Mouse (Mus musculus) intestine, embryonic 16.5 days (tissue): ENCODE measurements at regions not wholly inside any gene's neighbourhood (a gene's known extent, or its start where the extent isn't known, plus 50 kb on each side); places are given as distances from the start of the nearest gene placed in this dataset.

Source experiments
- ATAC-seq: fragments of 200-750 bp; cut with Nextera tagmentation; 2 replicates; pipeline ENCODE4 v1.8.0; 2017; ENCODE audit warnings: moderate TSS enrichment, moderate library complexity
- H3K27ac ChIP-seq: fragments of 300-500 bp; sonication (generic); 2 replicates; pipeline ENCODE4 v1.5.1; 2014; ENCODE audit warnings: mild to moderate bottlenecking, low read length
- H3K27me3 ChIP-seq: fragments of 300-500 bp; sonication (generic); replicated peaks from 2 replicates; pipeline ENCODE4 v1.6.1; 2014; ENCODE audit warnings: low read length, control low read depth, mixed read lengths; ENCODE audit not compliant: control insufficient read depth, insufficient read depth
- H3K36me3 ChIP-seq: fragments of 300-500 bp; sonication (generic); 2 replicates; pipeline ENCODE4 v1.6.1; 2014; ENCODE audit warnings: low read length, control low read depth; ENCODE audit not compliant: control insufficient read depth, insufficient read depth
- H3K4me1 ChIP-seq: fragments of 300-500 bp; sonication (generic); 2 replicates; pipeline ENCODE4 v1.6.1; 2014; ENCODE audit warnings: low read length, control low read depth, mixed read lengths; ENCODE audit not compliant: control insufficient read depth, insufficient read depth
- H3K4me2 ChIP-seq: fragments of 300-500 bp; sonication (generic); 2 replicates; pipeline ENCODE4 v1.6.1; 2014; ENCODE audit warnings: low read depth, low read length, control low read depth
- H3K4me3 ChIP-seq: fragments of 300-500 bp; sonication (generic); 2 replicates; pipeline ENCODE4 v1.5.1; 2014; ENCODE audit warnings: mild to moderate bottlenecking, low read length
- H3K9ac ChIP-seq: fragments of 300-500 bp; sonication (generic); 2 replicates; pipeline ENCODE4 v1.6.1; 2014; ENCODE audit warnings: low read depth, low read length
- H3K9me3 ChIP-seq: fragments of 300-500 bp; sonication (generic); 2 replicates; pipeline ENCODE4 v1.6.1; 2016; ENCODE audit warnings: low read length, control low read depth; ENCODE audit not compliant: control insufficient read depth
- WGBS: fragments of 180-500 bp; shearing (Covaris S2); extraction: QIAGEN DNeasy Blood & Tissue Kit; methylation state at CpG from one replicate; pipeline ENCODE4 v1.1.7; 2014; 5-methylcytosine and 5-hydroxymethylcytosine counted together

- H3K27me3 ChIP-seq = no peaks in the 10 kb centered on the region
- H3K4me2 ChIP-seq = no peak overlapping the region
- H3K9ac ChIP-seq = no peak overlapping the region
- H3K4me1 ChIP-seq = 0 out of 2 replicates have a peak, but pooled peaks cover 2% of the 10 kb centered on the region
- no peaks in the 10 kb centered on the region for H3K9me3 ChIP-seq
- ATAC-seq = no peak
- no peak overlapping the region for H3K27ac ChIP-seq
- WGBS = 90% methylated on average over 3 of the region's 3 CpGs
- H3K4me3 ChIP-seq = no peak overlapping the region
- no peaks in the 10 kb centered on the region for H3K36me3 ChIP-seq
Measured at GRCm38 (mm10) chr10:17415112-17415511, 307.9 kb upstream of the Cited2 start.

DNA sequence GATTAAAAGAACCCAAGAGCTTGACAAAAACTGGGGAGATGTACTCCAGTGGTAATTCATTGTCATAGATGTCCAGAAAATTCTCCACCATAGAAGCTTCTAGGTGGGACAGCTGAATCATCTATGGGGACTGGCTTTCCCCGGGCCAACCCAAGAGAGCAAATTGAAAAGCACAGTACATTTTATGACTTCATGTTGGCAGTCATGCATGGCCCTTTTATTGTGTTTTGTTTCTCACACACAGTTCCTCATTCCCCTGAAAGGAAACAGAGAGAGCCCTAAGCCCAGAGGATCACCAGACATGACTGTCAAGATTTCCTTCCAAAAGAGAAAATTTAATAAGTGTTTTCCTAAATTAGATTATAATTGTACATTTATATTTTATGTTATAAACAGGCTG is 306.9 kb upstream of the Cited2 start:
- no peaks in the 10 kb centered on the region for H3K9me3 ChIP-seq
- H3K4me1 ChIP-seq = 0 out of 2 replicates have a peak, but pooled peaks cover 2% of the 10 kb centered on the region
- no peak overlapping the region for H3K27ac ChIP-seq
- no peaks in the 10 kb centered on the region for H3K36me3 ChIP-seq
- H3K9ac ChIP-seq = no peak overlapping the region
- ATAC-seq = no peak
- H3K27me3 ChIP-seq = no peaks in the 10 kb centered on the region
- WGBS = 64% methylated on average over 1 of the region's 1 CpGs
- no peak overlapping the region for H3K4me2 ChIP-seq
- no peak overlapping the region for H3K4me3 ChIP-seq

- no peak overlapping the region for H3K9ac ChIP-seq
- no peak overlapping the region for H3K27ac ChIP-seq
- H3K27me3 ChIP-seq = no peaks in the 10 kb centered on the region
- H3K36me3 ChIP-seq = no peaks in the 10 kb centered on the region
- H3K4me3 ChIP-seq = no peak overlapping the region
- no peaks in the 10 kb centered on the region for H3K9me3 ChIP-seq
- H3K4me2 ChIP-seq = no peak overlapping the region
- no peaks in the 10 kb centered on the region for H3K4me1 ChIP-seq
- no peak for ATAC-seq
- WGBS = 84% methylated on average over 1 of the region's 1 CpGs
Measured at GRCm38 (mm10) chr10:17417394-17417793, 305.6 kb upstream of the Cited2 start.

DNA sequence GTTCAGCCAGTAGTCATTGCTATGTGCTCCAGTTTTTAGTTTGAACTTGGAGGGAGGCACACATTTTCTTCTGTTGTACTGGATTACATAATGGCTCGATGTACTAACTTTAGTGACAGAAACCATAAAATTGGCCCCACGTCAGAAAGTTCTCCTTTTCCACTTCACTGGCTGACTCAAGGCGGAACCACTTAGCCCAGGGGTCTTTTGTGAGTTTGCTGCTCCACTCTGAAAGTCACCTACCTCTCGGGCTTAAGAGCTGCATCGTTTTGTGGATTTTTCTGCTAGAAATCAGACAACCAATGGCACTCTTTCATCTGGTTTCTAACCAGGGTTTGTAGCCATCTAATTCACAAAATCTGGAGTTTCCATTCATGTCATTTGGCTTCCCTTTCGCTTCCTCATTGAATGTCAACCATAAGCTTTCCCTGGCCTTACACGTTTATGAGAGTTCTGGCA is 304.8 kb upstream of the Cited2 start:
- no peak for ATAC-seq
- H3K9ac ChIP-seq = no peak overlapping the region
- no peak overlapping the region for H3K4me2 ChIP-seq
- no peak overlapping the region for H3K4me3 ChIP-seq
- H3K27me3 ChIP-seq = no peaks in the 10 kb centered on the region
- no peaks in the 10 kb centered on the region for H3K4me1 ChIP-seq
- WGBS = 67% methylated on average over 7 of the region's 7 CpGs
- H3K9me3 ChIP-seq = no peaks in the 10 kb centered on the region
- no peaks in the 10 kb centered on the region for H3K36me3 ChIP-seq
- no peak overlapping the region for H3K27ac ChIP-seq

- no peaks in the 10 kb centered on the region for H3K36me3 ChIP-seq
- H3K27ac ChIP-seq = peak overlapping the region; percentile 49
- H3K4me1 ChIP-seq = no peaks in the 10 kb centered on the region
- no peak overlapping the region for H3K4me2 ChIP-seq
- no peaks in the 10 kb centered on the region for H3K27me3 ChIP-seq
- peak; percentile 84 for ATAC-seq
- 29% methylated on average over 4 of the region's 4 CpGs for WGBS
- no peak overlapping the region for H3K9ac ChIP-seq
- no peak overlapping the region for H3K4me3 ChIP-seq
- no peaks in the 10 kb centered on the region for H3K9me3 ChIP-seq
Measured at GRCm38 (mm10) chr10:17423584-17424278, 299.3 kb upstream of the Cited2 start.

DNA sequence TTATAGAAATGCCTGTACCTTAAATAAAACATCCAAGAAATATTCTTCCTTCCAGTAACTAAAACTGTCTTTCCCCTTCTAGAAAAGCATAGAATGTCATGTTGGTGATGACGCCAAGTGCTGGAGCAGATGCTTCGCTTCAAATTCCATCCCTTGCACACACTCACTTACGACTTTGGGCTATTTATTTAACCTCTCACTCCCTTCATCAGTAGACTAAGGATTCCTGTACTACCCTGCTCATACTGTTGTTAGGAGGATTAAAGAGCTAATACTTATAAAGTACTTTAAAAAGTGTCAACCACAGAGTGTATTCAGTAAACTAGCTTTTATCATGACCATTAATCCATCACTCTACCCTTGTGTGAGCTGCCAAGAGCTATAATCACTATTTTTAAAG is 296.8 kb upstream of the Cited2 start:
- no peak overlapping the region for H3K27ac ChIP-seq
- no peak overlapping the region for H3K9ac ChIP-seq
- WGBS = 53% methylated on average over 3 of the region's 3 CpGs
- no peak for ATAC-seq
- no peak overlapping the region for H3K4me3 ChIP-seq
- no peak overlapping the region for H3K4me2 ChIP-seq
- no peaks in the 10 kb centered on the region for H3K36me3 ChIP-seq
- no peaks in the 10 kb centered on the region for H3K27me3 ChIP-seq
- no peaks in the 10 kb centered on the region for H3K9me3 ChIP-seq
- no peaks in the 10 kb centered on the region for H3K4me1 ChIP-seq

- H3K9ac ChIP-seq = no peak overlapping the region
- ATAC-seq = peak; percentile 80
Measured at GRCm38 (mm10) chr10:17427316-17427715, 295.7 kb upstream of the Cited2 start.

GRCm38 (mm10) chr10:17428315-17428714 is 294.7 kb upstream of the Cited2 start:
- 79% methylated on average over 3 of the region's 3 CpGs for whole genome bisulfite sequencing
- Histone ChIP-seq H3K9ac (no peak overlapping the region), H3K4me1 (no peaks in the 10 kb centered on the region), H3K9me3 (no peaks in the 10 kb centered on the region), H3K36me3 (no peaks in the 10 kb centered on the region), H3K4me3 (no peak overlapping the region), H3K4me2 (no peak overlapping the region), H3K27ac (no peak overlapping the region), H3K27me3 (no peaks in the 10 kb centered on the region)
- no peak for ATAC-seq

More at GRCm38 (mm10) chr10:17427316-17427715, 295.7 kb upstream of the Cited2 start:
- H3K4me3 ChIP-seq = no peak overlapping the region
- no peaks in the 10 kb centered on the region for H3K9me3 ChIP-seq
- no peaks in the 10 kb centered on the region for H3K4me1 ChIP-seq
- no peak overlapping the region for H3K27ac ChIP-seq
- no peaks in the 10 kb centered on the region for H3K36me3 ChIP-seq
- H3K4me2 ChIP-seq = no peak overlapping the region
- no peaks in the 10 kb centered on the region for H3K27me3 ChIP-seq

GRCm38 (mm10) chr10:17431068-17431467 is 291.9 kb upstream of the Cited2 start:
- Histone ChIP-seq H3K36me3 (no peaks in the 10 kb centered on the region), H3K4me1 (no peaks in the 10 kb centered on the region)
- WGBS = 79% methylated on average over 8 of the region's 8 CpGs

DNA sequence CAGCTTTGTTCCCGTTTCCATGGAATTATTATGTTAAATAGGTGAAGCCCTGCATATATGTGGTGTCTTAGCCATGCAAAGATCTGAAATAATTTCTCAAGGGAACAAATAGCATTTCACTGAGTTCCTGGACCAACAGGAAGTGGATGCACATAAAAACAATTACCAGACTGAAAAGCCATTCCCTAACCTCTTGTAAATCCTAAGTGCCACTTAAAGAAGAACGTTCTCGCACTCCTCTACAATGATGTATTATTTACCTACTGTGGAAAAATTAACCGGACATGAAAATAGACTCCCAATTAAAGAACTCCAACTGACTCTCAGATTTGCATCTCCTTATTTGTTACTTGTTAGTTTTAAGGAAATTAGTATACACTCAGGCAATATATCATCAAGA is 288.9 kb upstream of the Cited2 start:
- no peak overlapping the region for H3K27ac ChIP-seq
- no peaks in the 10 kb centered on the region for H3K4me1 ChIP-seq
- 75% methylated on average over 4 of the region's 4 CpGs for WGBS
- no peaks in the 10 kb centered on the region for H3K27me3 ChIP-seq
- H3K4me2 ChIP-seq = no peak overlapping the region
- no peak overlapping the region for H3K9ac ChIP-seq
- ATAC-seq = no peak
- no peaks in the 10 kb centered on the region for H3K36me3 ChIP-seq
- H3K9me3 ChIP-seq = no peaks in the 10 kb centered on the region
- no peak overlapping the region for H3K4me3 ChIP-seq

More at GRCm38 (mm10) chr10:17431068-17431467, 291.9 kb upstream of the Cited2 start:
- H3K27ac ChIP-seq = no peak overlapping the region
- no peak overlapping the region for H3K4me2 ChIP-seq
- ATAC-seq = no peak
- H3K9me3 ChIP-seq = no peaks in the 10 kb centered on the region
- no peak overlapping the region for H3K9ac ChIP-seq
- no peaks in the 10 kb centered on the region for H3K27me3 ChIP-seq
- H3K4me3 ChIP-seq = no peak overlapping the region
